Mouse (Mus musculus) ES-E14 (cell line): ENCODE data around the gene Elmo1. TPM values are rescaled to one million over a fixed set of nuclear protein-coding genes. Genes with fewer than 3 reads are reported as not detected.

Experiments
- DNase-seq: peaks from one replicate; pipeline ENCODE4 v3.0.0-alpha.2; 2013; ENCODE audit warnings: low read depth, low spot score
- H3K27ac ChIP-seq: 2 replicates; pipeline ENCODE4 v1.5.1; 2012; ENCODE audit warnings: low read depth, mild to moderate bottlenecking, low read length, moderate library complexity, mixed read lengths; ENCODE audit not compliant: poor library complexity, insufficient read depth, severe bottlenecking
- H3K36me3 ChIP-seq: 2 replicates; pipeline ENCODE4 v1.6.1; 2012; ENCODE audit warnings: mild to moderate bottlenecking, low read length, moderate library complexity, mixed read lengths; ENCODE audit not compliant: control insufficient read depth, poor library complexity, insufficient read depth, severe bottlenecking
- H3K4me1 ChIP-seq, 2 experiments: fragments of 150-350 bp in 1 of 2; sonication (generic) in 1 of 2; 2 replicates each; pipeline ENCODE4 v1.6.1; 2012; ENCODE audit warnings: low read length in 2 of 2, mild to moderate bottlenecking in 1 of 2, mixed read lengths in 1 of 2; ENCODE audit not compliant: control insufficient read depth in 2 of 2, insufficient read depth in 2 of 2, poor library complexity in 1 of 2
- H3K4me3 ChIP-seq, 2 experiments: fragments of 150-350 bp in 1 of 2; sonication (generic) in 1 of 2; 2 replicates each; pipeline ENCODE4 v1.5.1; 2012; ENCODE audit warnings: low read length in 2 of 2, low read depth in 1 of 2, mild to moderate bottlenecking in 1 of 2, mixed read lengths in 1 of 2; ENCODE audit not compliant: insufficient read depth in 1 of 2, poor library complexity in 1 of 2, severe bottlenecking in 1 of 2
- H3K9ac ChIP-seq: 2 replicates; pipeline ENCODE4 v1.6.1; 2012; ENCODE audit warnings: low read depth, mild to moderate bottlenecking, low read length, mixed read lengths; ENCODE audit not compliant: poor library complexity, insufficient read depth, severe bottlenecking
- H3K9me3 ChIP-seq: fragments of 150-350 bp; sonication (generic); 2 replicates; pipeline ENCODE4 v1.6.1; 2012; ENCODE audit warnings: low read depth, mild to moderate bottlenecking, low read length; ENCODE audit not compliant: control insufficient read depth, insufficient read depth
- CHD2 ChIP-seq: IDR thresholded peaks from 2 replicates; pipeline ENCODE4 v1.6.1; 2014; ENCODE audit warnings: mild to moderate bottlenecking, low read depth, low read length, inconsistent platforms
- HCFC1 ChIP-seq: IDR thresholded peaks from 2 replicates; pipeline ENCODE4 v1.6.1; 2012; ENCODE audit warnings: low read length, inconsistent platforms, borderline replicate concordance; ENCODE audit not compliant: insufficient read depth
- MAFK ChIP-seq: IDR thresholded peaks from 2 replicates; pipeline ENCODE4 v1.6.1; 2014; ENCODE audit warnings: mild to moderate bottlenecking, low read depth, low read length, inconsistent platforms; ENCODE audit not compliant: insufficient read depth
- ZC3H11A ChIP-seq: IDR thresholded peaks from 2 replicates; pipeline ENCODE4 v1.6.1; 2012; ENCODE audit warnings: low read depth, mild to moderate bottlenecking, inconsistent platforms, low read length, borderline replicate concordance
- ZNF384 ChIP-seq: IDR thresholded peaks from 2 replicates; pipeline ENCODE4 v1.6.1; 2012; ENCODE audit warnings: low read depth, low read length, inconsistent platforms
- in situ Hi-C, 2 experiments: fragments of 600-800 bp; cut with MboI; formaldehyde crosslinking; loops; one replicate each; pipeline ENCODE4 v1.15.1; 2025; ENCODE audit warnings: low sequenced_read_pairs in 2 of 2, inconsistent platforms in 1 of 2; ENCODE audit not compliant: unreplicated experiment in 2 of 2
- total RNA-seq: library from RNA; depleted of rRNA; stranded (reverse); fragments of 300-350 nt; gene quantifications from 2 replicates; pipeline ENCODE4 v1.2.3, GENCODE M21; 2012

Elmo1 gene
- total RNA-seq, 1 experiment = 3.7 TPM

DNA sequence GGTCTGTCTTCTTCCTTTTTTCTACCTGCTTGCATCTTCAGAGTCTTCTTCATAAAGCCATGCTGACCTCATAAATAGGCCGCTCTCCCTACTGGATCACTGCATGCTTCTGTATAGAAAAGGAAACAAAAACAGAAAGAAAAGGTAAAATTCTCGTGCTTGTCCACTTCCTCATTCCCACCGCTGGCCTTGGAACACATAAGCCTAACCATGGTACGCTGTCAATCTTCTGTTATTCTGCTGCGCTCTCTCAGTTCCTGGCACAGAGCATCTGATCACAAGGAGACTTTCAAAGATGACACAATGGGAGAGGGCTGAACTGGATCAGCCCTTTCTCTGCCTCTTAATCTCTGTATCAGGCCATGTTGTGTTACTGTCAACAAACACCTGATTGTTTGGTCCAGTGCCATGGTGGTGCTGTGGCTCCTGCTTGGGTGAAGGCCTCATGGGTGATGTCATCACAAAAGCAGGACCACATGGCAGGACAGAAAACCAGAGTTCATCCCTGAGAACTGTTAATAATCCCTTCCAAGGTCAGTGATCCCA, 17.6 kb downstream of the Elmo1 start:
- DNase-seq = no peak

DNA sequence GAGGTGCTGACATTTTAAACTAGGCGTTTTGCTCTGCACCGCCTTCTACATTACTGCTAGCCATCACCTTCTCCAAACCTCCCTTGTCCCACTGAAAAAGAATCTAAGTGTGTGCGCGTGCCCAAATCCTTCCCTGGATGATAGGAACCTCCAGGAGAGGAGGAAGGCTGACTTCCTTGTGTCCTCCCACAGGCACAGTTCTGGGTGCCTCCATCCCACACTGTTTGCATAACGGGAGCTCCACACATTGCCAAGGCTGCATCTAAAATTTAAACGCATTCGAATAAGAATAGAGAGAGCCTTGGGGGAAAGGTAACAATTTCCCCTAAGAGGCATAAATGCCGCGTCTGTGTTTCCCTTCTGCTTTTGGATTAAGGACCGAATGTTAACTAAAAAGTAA, 18.6 kb downstream of the Elmo1 start:
- TF ChIP-seq ZC3H11A = no peak
- no peak for TF ChIP-seq HCFC1
- no peak for TF ChIP-seq CHD2
- TF ChIP-seq ZNF384 = no peak
- TF ChIP-seq MAFK = no peak
- no peak for DNase-seq
- Histone ChIP-seq H3K4me3 (no peak overlapping the region), H3K9ac (no peak overlapping the region), H3K27ac (no peak overlapping the region), H3K9me3 (no peaks in the 10 kb centered on the region), H3K36me3 (no peaks in the 10 kb centered on the region), H3K4me1 (peaks cover 0 to 3% of the 10 kb centered on the region in 2 experiments; a peak in 2 of 4 replicates)
- in situ Hi-C loops = no loop called here

More for the DNA sequence above, 17.6 kb downstream of the Elmo1 start:
- peaks cover 0 to 3% of the 10 kb centered on the region in 2 experiments; a peak in 1 of 4 replicates for H3K4me1 ChIP-seq
- in situ Hi-C loops = no loop called here
- no peak overlapping the region for H3K4me3 ChIP-seq
- no peak for TF ChIP-seq ZNF384
- TF ChIP-seq MAFK = no peak
- TF ChIP-seq HCFC1 = no peak
- TF ChIP-seq ZC3H11A = no peak
- TF ChIP-seq CHD2 = no peak
- no peak overlapping the region for H3K9ac ChIP-seq
- no peak overlapping the region for H3K27ac ChIP-seq
- no peaks in the 10 kb centered on the region for H3K9me3 ChIP-seq
- no peaks in the 10 kb centered on the region for H3K36me3 ChIP-seq

DNA sequence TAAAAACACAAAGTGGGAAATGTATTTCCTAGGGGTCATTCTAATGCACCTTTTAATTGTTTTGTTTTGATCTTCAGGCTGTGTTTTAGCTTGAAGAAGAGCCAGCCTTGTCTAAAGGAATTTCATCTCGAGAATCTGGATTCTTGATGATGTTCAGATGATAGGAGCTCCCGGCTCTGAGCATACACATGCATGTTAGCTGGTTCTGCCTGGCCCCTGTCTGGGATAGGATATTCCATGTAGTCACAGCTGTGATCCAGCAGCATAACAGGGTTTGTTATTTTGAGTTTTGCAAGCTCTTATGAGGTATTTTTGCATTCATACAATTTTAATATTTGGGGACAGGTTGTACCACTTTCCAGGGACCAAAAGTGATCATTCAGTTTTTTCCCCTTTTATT, 19.1 kb downstream of the Elmo1 start:
- no peak overlapping the region for H3K4me3 ChIP-seq
- no peaks in the 10 kb centered on the region for H3K36me3 ChIP-seq
- no peak for DNase-seq
- in situ Hi-C loops = no loop called here
- H3K4me1 ChIP-seq = peaks cover 0 to 3% of the 10 kb centered on the region in 2 experiments; a peak in 2 of 4 replicates
- H3K9me3 ChIP-seq = no peaks in the 10 kb centered on the region
- no peak overlapping the region for H3K27ac ChIP-seq
- no peak for TF ChIP-seq HCFC1
- no peak overlapping the region for H3K9ac ChIP-seq

DNA sequence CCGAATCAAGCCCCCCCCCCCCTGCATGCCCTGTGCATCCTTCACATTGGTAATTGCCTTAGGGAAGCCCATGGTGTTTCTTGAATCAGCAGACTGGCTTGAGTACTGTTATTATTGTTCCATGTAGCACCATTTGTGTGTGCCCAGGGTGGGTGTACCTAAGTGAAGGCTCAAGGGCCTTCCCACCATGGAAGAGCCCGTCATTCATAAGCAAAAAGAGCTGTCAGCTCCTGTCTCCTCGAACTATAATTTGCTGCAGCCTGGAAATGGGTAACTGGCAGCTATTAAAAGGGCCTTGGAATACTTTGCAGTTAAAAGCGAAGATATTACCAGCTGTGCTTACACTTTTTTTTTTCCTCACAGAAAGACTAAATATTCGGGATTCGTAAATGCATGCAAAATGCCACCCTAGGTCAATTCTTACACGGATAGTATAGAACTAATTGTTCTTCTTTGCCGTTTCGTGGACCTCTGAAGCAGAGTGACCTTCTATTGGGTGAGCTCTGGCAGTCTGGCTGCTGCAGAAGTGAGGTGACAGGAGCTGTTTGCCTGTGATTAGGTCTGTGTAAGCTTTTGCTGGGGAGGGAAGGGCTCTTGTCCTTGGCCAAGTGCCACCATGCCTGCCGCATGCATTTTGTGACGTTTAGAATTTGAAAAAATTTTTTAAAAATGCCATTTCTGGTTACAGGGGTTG, 19.7 kb downstream of the Elmo1 start:
- H3K4me1 ChIP-seq = peaks cover 0 to 3% of the 10 kb centered on the region in 2 experiments; a peak in 2 of 4 replicates
- no peak overlapping the region for H3K27ac ChIP-seq
- no peaks in the 10 kb centered on the region for H3K36me3 ChIP-seq
- no peak for TF ChIP-seq MAFK
- TF ChIP-seq HCFC1 = no peak
- TF ChIP-seq ZNF384 = no peak
- H3K9me3 ChIP-seq = no peaks in the 10 kb centered on the region
- H3K4me3 ChIP-seq = no peak overlapping the region
- no peak for DNase-seq
- no peak overlapping the region for H3K9ac ChIP-seq
- in situ Hi-C loops = no loop called here
